Mouse (Mus musculus) stomach, embryonic 14.5 days (tissue): Measurements from ENCODE around the gene Ppp1cb. TPM values are rescaled to one million over a fixed set of nuclear protein-coding genes. Genes with fewer than 3 reads are reported as not detected.

Source experiments
- ATAC-seq: fragments of 200-750 bp; cut with Nextera tagmentation; 2 replicates; pipeline ENCODE4 v1.8.0; 2017; ENCODE audit warnings: low read depth, moderate TSS enrichment; ENCODE audit not compliant: insufficient number of reproducible peaks, insufficient read depth, low FRiP score
- H3K27ac ChIP-seq: fragments of 300-500 bp; sonication (generic); 2 replicates; pipeline ENCODE4 v1.5.1; 2014; ENCODE audit warnings: mild to moderate bottlenecking, low read length, moderate library complexity, mixed read lengths
- H3K27me3 ChIP-seq: fragments of 300-500 bp; sonication (generic); 2 replicates; pipeline ENCODE4 v1.6.1; 2014; ENCODE audit warnings: low read length, control low read depth, mixed read lengths; ENCODE audit not compliant: control insufficient read depth, insufficient read depth
- H3K36me3 ChIP-seq: fragments of 300-500 bp; sonication (generic); 2 replicates; pipeline ENCODE4 v1.6.1; 2014; ENCODE audit warnings: mild to moderate bottlenecking, control low read depth, low read length, moderate library complexity, mixed read lengths; ENCODE audit not compliant: control insufficient read depth, insufficient read depth
- H3K4me1 ChIP-seq: fragments of 300-500 bp; sonication (generic); 2 replicates; pipeline ENCODE4 v1.6.1; 2014; ENCODE audit warnings: low read length, control low read depth, mixed read lengths; ENCODE audit not compliant: control insufficient read depth, insufficient read depth
- H3K4me2 ChIP-seq: fragments of 300-500 bp; sonication (generic); replicated peaks from 2 replicates; pipeline ENCODE4 v1.6.1; 2014; ENCODE audit warnings: low read depth, low read length, control low read depth
- H3K4me3 ChIP-seq: fragments of 300-500 bp; sonication (generic); 2 replicates; pipeline ENCODE4 v1.5.1; 2014; ENCODE audit warnings: low read depth, low read length, control low read depth
- H3K9ac ChIP-seq: fragments of 300-500 bp; sonication (generic); replicated peaks from 2 replicates; pipeline ENCODE4 v1.6.1; 2014; ENCODE audit warnings: low read depth, mild to moderate bottlenecking, control low read depth, low read length, moderate library complexity, mixed read lengths
- H3K9me3 ChIP-seq: fragments of 300-500 bp; sonication (generic); 2 replicates; pipeline ENCODE4 v1.6.1; 2016; ENCODE audit warnings: low read depth, low read length, control low read depth; ENCODE audit not compliant: control insufficient read depth
- WGBS: fragments of 180-500 bp; shearing (Covaris S2); extraction: QIAGEN DNeasy Blood & Tissue Kit; methylation state at CpG from one replicate; pipeline ENCODE4 v1.1.7; 2014; 5-methylcytosine and 5-hydroxymethylcytosine counted together
- polyA plus RNA-seq: library from polyadenylated mRNA; unstranded; fragments of >200 nt; fragmentation: Nextera tagmentation; extraction: Ambion mirVana; gene quantifications from 2 replicates; pipeline ENCODE4 v1.2.1, GENCODE M21; 2014

Gene Ppp1cb
- polyA plus RNA-seq, 1 experiment from 2014 or later = 278 TPM

- Histone ChIP-seq H3K4me3 (no peak overlapping the region), H3K9me3 (no peaks in the 10 kb centered on the region), H3K4me2 (no peak overlapping the region), H3K9ac (no peak overlapping the region), H3K27ac (peak overlapping the region; percentile 55; the same call in 1 of the 2 replicates), H3K4me1 (0 out of 2 replicates have a peak, but pooled peaks cover 7% of the 10 kb centered on the region), H3K36me3 (no peaks in the 10 kb centered on the region), H3K27me3 (no peaks in the 10 kb centered on the region)
- WGBS = 28% methylated on average over 5 of the region's 5 CpGs
- ATAC-seq = no peak
These were observed 20.6 kb upstream of the Ppp1cb start for GRCm38 (mm10) chr5:32437901-32438563.

DNA sequence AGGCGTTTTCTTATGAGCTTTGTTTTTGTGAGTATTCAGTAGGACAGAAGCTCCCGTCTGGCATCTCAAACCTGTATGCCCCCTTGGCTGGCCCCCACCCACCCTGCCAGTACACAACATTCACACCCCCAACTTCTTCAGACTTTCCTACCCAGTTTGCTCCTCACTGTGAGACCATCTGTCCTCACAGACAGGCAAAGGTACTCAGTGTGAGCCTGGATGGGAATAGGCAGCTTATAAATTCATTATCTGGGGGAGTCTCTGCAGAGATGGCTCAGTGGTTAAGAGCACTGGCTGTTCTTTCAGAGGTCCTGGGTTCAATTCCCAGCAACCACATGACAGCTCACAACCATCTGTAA lies 20.1 kb upstream of the Ppp1cb start:
- Histone ChIP-seq H3K4me2 (no peak overlapping the region), H3K4me3 (no peak overlapping the region), H3K36me3 (no peaks in the 10 kb centered on the region), H3K27ac (peak overlapping the region; percentile 55; the same call in 1 of the 2 replicates), H3K9ac (no peak overlapping the region), H3K27me3 (no peaks in the 10 kb centered on the region), H3K9me3 (no peaks in the 10 kb centered on the region), H3K4me1 (0 out of 2 replicates have a peak, but pooled peaks cover 7% of the 10 kb centered on the region)
- no peak for ATAC-seq
- WGBS = 50% methylated on average over 2 of the region's 2 CpGs

DNA sequence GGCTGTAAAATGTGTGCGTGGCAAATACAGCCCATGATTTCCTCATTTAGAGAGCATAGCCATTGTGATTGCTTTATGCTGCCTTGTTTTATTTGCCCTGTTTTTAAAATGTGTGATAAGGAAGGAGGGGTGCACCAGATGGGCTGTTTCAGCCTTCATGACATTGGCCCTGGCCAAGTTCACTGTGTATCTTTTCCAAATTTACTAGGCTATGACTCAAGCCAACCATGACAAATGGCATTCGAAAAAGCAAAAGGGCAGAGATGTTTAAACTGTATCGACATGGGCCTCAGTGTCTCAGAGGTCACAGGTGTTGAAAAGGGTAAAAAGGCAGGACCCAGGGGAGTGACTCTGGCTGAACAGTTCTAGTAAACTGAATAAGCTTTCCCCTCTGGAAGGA lies 17.3 kb upstream of the Ppp1cb start:
- Histone ChIP-seq H3K4me2 (no peak overlapping the region), H3K4me1 (0 out of 2 replicates have a peak, but pooled peaks cover 7% of the 10 kb centered on the region), H3K9me3 (no peaks in the 10 kb centered on the region), H3K4me3 (no peak overlapping the region), H3K27me3 (no peaks in the 10 kb centered on the region), H3K36me3 (no peaks in the 10 kb centered on the region), H3K27ac (no peak overlapping the region; the same call in 1 of the 2 replicates), H3K9ac (no peak overlapping the region)
- ATAC-seq = no peak
- 30% methylated on average over 3 of the region's 3 CpGs for WGBS

- H3K27me3 ChIP-seq = no peaks in the 10 kb centered on the region
- H3K36me3 ChIP-seq = no peaks in the 10 kb centered on the region
- 0 out of 2 replicates have a peak, but pooled peaks cover 7% of the 10 kb centered on the region for H3K4me1 ChIP-seq
- H3K9me3 ChIP-seq = no peaks in the 10 kb centered on the region
- no peak overlapping the region; the same call in 1 of the 2 replicates for H3K27ac ChIP-seq
- no peak overlapping the region for H3K4me2 ChIP-seq
- no peak overlapping the region for H3K4me3 ChIP-seq
- H3K9ac ChIP-seq = no peak overlapping the region
- no peak for ATAC-seq
- 83% methylated on average over 4 of the region's 4 CpGs for WGBS
These were observed 16.6 kb upstream of the Ppp1cb start for GRCm38 (mm10) chr5:32441992-32442575.

DNA sequence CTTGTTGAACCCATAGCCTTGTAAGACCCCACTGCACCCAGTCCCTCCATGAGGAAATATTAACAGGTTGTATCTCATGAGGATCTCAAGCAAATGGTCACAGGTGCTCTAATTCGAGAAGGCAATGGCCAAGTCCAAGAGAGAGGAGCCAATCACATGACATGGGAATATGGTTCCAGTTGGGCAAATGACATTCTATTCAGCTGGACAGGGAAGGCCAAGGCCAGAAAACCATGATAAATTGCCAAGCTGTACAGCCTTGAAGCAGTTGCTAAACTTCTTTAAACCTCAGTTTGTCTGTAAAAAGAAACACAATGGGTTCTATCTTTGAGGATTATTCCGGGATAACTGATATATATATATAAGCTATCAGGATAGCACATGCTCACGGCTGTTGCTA lies 14.7 kb upstream of the Ppp1cb start:
- Histone ChIP-seq H3K4me1 (0 out of 2 replicates have a peak, but pooled peaks cover 7% of the 10 kb centered on the region), H3K9ac (no peak overlapping the region), H3K27ac (no peak overlapping the region), H3K27me3 (no peaks in the 10 kb centered on the region), H3K9me3 (no peaks in the 10 kb centered on the region), H3K36me3 (no peaks in the 10 kb centered on the region), H3K4me3 (no peak overlapping the region), H3K4me2 (no peak overlapping the region)
- ATAC-seq = no peak
- WGBS = 77% methylated on average over 3 of the region's 3 CpGs

DNA sequence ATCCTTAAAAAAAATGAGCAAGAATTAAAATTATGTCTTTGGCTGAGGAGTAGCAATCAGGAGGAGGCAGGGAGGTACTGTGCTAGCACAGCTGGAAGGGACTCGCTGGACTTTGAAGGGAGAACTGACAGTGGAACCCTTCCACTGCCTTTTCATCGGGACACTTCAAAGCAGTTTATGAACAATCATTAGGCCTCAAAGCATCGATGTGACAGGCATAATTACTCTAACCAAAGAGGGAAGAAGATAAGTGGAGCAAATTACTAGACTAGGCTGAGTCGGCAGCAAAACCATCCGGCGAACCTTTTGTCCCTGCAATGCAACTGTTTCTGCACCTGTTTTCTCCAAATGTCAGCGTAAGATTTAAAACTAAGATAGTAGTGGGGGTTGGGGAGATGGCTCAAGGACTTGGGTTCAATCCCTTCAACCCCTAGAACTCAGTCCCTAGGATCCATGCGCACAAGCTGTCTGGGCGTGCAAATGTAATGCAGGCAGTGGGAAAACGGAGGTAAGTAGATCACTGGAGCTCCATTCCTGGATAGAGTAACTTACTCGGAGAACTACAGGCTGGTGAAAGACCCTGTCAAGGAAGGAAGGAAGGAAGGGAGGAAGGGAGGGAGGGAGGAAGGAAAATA lies 13.2 kb upstream of the Ppp1cb start:
- H3K9ac ChIP-seq = no peak overlapping the region
- ATAC-seq = no peak
- no peak overlapping the region for H3K27ac ChIP-seq
- H3K27me3 ChIP-seq = no peaks in the 10 kb centered on the region
- no peak overlapping the region for H3K4me3 ChIP-seq
- no peaks in the 10 kb centered on the region for H3K36me3 ChIP-seq
- 54% methylated on average over 11 of the region's 11 CpGs for WGBS
- no peak overlapping the region for H3K4me2 ChIP-seq
- 0 out of 2 replicates have a peak, but pooled peaks cover 3% of the 10 kb centered on the region for H3K4me1 ChIP-seq
- H3K9me3 ChIP-seq = no peaks in the 10 kb centered on the region

DNA sequence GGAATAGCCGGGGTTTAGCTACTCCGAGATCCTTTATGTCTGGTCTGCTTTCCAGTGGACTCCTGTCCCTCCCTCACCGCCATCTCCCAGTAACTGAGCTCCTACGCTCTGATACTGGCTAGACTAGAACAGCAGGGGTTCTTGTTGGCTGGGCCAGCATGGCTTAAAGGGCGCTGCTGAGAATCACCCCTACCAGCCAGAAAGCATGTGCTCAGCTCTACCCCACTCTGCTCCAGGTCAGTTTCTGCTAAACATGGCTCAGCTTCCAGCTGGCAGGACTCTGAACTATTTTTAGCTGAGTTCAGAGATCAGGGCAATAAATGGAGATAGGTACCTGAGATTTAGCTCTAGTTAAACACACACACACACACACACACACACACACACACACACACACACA lies 12.2 kb upstream of the Ppp1cb start:
- no peak overlapping the region for H3K27ac ChIP-seq
- H3K4me3 ChIP-seq = no peak overlapping the region
- H3K36me3 ChIP-seq = no peaks in the 10 kb centered on the region
- H3K9ac ChIP-seq = no peak overlapping the region
- no peaks in the 10 kb centered on the region for H3K27me3 ChIP-seq
- ATAC-seq = no peak
- 54% methylated on average over 5 of the region's 5 CpGs for WGBS
- 0 out of 2 replicates have a peak, but pooled peaks cover 2% of the 10 kb centered on the region for H3K4me1 ChIP-seq
- no peaks in the 10 kb centered on the region for H3K9me3 ChIP-seq
- H3K4me2 ChIP-seq = no peak overlapping the region

GRCm38 (mm10) chr5:32446810-32447209 lies 11.8 kb upstream of the Ppp1cb start:
- Histone ChIP-seq H3K4me1 (no peaks in the 10 kb centered on the region), H3K4me3 (no peak overlapping the region), H3K27ac (no peak overlapping the region), H3K36me3 (no peaks in the 10 kb centered on the region), H3K9ac (no peak overlapping the region), H3K4me2 (no peak overlapping the region), H3K9me3 (no peaks in the 10 kb centered on the region), H3K27me3 (no peaks in the 10 kb centered on the region)
- no peak for ATAC-seq
